Mouse (Mus musculus) adrenal gland, postnatal 36 days (tissue): Measurements from ENCODE around the gene B4galnt3. TPM values are rescaled to one million over a fixed set of nuclear protein-coding genes. Genes with fewer than 3 reads are reported as not detected.

ENCODE experiments used
- DNase-seq, 2 experiments: peaks; one replicate each; pipeline ENCODE4 v3.0.0; 2021; ENCODE audit warnings: mixed read lengths in 1 of 2
- total RNA-seq, 2 experiments: library from RNA; stranded (reverse); gene quantifications; 2 replicates each; pipeline ENCODE4 v1.2.3; 2021

The B4galnt3 gene
- total RNA-seq, 2 experiments from 2014 or later: 7.4 to 8.9 TPM

- peak in 1 of 2 experiments; percentile 29 for DNase-seq
Observed at GRCm38 (mm10) chr6:120274887-120275286, 19.5 kb downstream of the B4galnt3 start.

GRCm38 (mm10) chr6:120274181-120274580 is 20.2 kb downstream of the B4galnt3 start:
- no peak for DNase-seq

DNA sequence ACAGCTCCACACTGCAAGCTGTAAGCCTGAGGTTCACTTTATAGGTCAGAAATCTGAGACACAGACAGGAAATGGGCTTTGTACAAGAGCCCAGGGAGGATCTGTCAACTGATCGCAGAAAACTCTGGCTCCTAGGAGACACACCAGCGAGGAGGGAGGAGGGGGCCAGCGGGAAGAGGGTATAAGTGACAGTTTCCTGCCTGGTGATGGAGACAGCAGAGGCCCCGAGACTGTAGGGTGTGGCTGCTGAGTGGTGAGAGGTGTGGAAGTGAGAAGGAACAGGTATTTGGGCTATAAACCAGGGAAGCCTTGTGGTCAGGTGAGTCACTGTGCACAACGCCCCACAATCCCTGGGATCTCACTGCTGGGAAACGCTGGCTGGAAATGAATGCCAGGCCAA is 30.2 kb downstream of the B4galnt3 start:
- no peak for DNase-seq

GRCm38 (mm10) chr6:120263608-120264007 is 30.8 kb downstream of the B4galnt3 start:
- DNase-seq: no peak

GRCm38 (mm10) chr6:120262886-120263531 is 31.4 kb downstream of the B4galnt3 start:
- no peak for DNase-seq

DNA sequence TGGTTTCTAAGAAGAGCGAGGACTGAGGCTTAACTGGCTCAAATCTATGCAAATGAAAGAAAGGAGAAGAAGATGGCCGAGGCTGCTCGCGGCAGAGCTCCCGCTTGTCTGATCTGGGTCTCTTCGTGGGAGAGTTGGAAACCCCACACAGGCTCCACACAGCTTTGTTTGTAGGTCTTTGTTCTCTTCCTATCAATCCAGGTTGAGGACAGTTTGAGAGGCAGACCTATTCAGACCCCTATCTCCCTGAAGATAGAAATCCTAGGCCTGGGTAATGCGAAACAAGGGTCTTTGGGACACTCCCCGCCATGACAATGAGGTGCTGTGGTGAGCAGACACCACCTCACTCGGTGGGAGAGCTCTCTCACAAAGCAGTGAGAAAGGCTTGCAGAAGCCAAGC is 34.9 kb downstream of the B4galnt3 start:
- DNase-seq: no peak

GRCm38 (mm10) chr6:120256431-120256935 is 37.9 kb downstream of the B4galnt3 start:
- DNase-seq: peak; percentile 39 to 53

DNA sequence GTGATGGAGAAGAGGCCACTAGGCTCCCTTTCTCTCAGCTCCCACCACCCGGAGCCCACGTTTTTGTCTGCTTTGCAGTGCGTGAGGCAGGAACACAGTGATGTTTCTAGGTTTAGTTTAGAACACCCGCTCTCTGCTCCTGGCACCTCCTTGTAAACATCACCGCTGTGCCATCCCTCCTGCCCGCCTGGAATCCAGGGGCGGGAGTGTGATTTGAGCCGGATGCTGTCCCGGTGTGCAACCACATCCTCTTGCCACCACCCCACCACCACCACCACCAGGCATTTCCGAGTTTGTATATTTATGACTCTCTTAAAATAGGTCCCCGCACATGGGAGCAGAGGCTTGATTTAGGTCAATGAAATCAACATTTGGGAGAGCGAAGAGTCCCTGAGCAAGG is 38.7 kb downstream of the B4galnt3 start:
- DNase-seq: no peak

DNA sequence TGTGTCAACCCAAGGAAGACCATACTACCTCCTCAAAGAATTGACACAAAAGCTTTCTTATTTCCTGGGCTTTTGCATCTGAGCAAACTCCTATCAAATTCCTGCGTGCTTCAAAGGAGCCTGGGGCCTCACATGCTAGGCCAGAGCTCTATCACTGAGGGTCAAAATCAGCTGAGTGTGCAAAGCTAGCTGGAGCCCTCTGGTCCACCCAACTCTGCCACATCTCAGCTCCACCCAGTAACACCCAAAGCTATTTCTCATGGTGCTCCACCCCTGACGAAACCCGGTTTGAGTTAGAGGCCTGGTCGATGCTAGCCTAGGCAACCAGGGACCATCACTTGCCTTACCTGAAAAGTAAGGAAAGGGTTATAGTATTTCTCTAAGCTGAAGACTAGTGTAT is 39.2 kb downstream of the B4galnt3 start:
- DNase-seq: no peak

GRCm38 (mm10) chr6:120254640-120255039 is 39.7 kb downstream of the B4galnt3 start:
- no peak for DNase-seq

GRCm38 (mm10) chr6:120252741-120253140 is 41.6 kb downstream of the B4galnt3 start:
- DNase-seq: no peak

DNA sequence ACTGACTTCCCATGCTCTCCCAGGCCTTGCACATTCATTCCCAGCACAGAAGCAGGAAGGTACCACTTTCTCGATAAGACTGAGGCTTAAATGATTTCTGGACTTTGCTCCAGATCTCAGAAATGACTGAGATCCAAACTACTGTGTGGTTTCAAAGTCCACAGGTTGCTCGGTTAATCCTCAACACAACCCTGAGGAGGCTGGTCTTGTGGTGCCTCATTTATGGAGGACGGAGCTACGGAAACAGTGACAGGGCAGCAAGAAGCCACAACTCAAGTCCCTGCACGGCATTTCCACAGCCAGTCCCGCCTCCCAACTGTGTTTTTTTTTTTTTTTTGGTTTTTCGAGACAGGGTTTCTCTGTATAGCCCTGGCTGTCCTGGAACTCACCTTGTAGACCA is 43.3 kb downstream of the B4galnt3 start:
- no peak for DNase-seq

DNA sequence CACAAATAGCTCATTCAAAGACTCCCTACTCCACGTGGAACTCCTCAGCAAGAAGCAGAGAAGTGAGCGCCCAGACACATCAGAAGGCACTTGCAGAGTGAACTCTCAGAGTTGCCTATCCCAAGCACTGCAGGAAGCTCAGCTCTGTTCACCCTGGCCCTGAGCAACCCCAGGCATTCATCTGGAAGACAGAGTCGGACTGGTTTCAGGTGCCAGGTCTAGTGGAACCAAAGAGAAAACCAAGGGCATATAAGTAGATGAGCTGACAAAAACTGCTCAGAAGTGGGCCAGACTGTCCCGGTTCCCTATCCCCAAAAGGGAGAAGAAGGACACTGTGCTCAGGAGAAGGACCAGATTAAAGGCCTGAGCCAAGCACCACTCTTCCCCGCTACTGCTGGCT is 44.5 kb downstream of the B4galnt3 start:
- DNase-seq: no peak

DNA sequence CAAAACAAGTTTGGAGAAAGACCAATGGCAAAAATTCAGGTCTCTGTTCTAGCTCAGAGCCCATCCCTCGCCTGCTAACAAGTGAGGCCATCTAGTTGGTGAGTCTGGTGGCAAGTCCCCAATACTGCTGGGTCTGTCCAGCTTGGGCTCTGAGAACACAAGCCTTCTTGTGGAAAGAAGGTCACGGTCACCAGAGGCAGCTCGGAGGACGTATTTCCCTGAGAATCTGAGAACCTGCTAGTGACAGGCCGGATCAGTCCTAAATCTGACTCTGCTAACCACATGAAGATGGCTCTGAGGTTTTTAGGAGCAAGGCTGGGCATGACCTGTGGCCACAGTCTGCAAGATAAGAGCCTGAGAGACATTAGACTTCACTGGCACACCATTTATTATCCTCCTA is 47.7 kb downstream of the B4galnt3 start:
- peak; percentile 43 to 46 for DNase-seq

GRCm38 (mm10) chr6:120243250-120243649 is 51.1 kb downstream of the B4galnt3 start:
- DNase-seq: no peak

DNA sequence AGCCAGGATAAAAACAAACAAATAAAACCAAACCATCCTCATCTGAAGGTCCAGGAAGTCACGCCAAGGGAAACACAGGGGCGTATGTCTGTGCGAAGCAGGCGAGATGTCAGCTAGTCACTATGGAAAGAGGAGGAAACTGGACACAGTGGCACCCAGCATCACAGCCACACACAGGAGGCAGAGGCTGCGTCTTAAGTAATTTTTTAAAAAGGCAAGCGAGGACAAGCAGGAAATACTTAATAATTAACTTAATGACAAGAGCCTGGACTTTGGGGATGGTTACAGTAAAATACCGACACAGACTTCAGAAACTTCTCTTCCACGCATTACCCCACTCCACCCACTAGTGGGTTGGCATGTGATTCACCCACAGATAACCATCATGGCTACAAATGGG is 51.8 kb downstream of the B4galnt3 start:
- no peak for DNase-seq

DNA sequence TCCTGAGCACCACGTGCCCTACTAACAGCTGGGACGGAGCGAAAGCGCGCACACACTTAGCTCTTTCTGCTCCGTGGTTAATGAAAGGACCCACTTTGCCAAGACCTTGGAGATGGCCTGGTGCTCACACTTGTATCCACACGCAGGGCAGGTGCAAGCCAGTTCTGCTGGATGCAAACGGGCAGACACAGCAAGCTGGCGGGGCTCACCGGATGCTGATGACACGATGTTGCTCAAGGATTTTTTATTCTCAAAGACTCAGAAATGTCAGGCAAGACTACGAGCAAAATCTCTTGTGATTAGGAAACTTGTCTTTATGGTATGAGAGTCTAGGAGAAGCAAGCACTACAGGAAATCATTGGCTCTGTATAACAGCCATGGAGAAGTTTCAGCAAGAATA is 52.9 kb downstream of the B4galnt3 start:
- DNase-seq: peak; percentile 23 to 45

DNA sequence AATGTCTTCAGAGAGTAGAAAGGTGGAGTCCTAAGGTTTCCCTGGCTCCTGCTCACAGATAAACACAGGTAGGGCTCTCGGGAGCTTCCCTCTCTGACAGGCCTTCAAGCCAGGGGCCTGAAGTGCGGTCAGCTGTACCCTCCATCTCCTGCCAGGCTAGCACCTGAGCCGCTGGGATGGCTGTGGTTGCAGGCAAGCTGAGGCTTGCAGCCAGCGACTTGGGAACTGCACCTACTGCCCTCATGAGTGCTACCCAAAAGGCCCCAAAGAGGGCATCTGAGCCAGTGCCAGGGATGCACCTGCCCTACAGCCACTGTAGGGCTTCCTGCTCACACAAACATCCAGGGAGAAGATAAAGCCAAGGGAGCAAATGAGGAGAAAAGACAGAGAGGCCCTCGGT is 53.9 kb downstream of the B4galnt3 start:
- DNase-seq: no peak

DNA sequence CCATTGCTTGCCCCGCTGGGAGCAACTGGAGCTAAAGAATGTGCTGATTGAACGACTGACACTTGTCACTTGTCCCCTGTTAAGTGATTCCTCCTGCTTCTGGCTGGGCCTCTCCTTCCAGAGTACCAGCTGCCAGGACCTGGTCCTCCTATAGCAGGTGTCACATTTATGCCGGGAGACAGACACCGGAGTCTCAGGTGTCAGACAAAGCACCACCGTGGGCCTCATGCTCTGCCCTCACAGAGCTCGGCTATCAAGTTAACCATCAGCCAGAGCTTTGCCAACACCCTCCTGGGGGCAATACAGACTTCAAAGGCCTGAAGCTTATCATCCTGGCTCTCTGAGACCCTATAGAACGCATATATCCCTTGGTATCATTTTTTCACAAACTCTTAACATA is 58.5 kb downstream of the B4galnt3 start:
- no peak for DNase-seq

- DNase-seq: no peak
Observed at GRCm38 (mm10) chr6:120232885-120233284, 61.5 kb downstream of the B4galnt3 start.

DNA sequence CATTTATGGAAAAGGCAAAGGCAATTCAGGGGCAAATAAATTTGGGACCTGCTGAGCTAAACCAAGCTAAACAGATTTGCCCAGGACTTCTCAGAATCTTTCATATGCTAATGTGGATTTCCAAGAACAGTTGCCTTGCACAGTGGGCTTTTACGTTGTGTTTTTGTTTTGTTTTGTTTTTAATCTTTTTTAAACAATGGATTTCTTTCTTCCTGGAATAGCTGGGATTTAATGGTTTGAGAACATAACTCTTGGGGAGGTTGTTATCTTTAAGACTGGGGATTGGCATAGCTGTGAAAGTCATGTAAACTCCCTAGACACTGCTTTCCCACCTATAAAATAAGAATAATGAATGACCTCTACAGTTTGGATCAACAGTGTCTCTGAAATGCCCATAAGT is 63.9 kb downstream of the B4galnt3 start:
- DNase-seq: no peak

GRCm38 (mm10) chr6:120229806-120230205 is 64.6 kb downstream of the B4galnt3 start:
- no peak for DNase-seq

GRCm38 (mm10) chr6:120227068-120227467 is 67.3 kb downstream of the B4galnt3 start:
- DNase-seq: no peak

- DNase-seq: no peak
Observed at GRCm38 (mm10) chr6:120225355-120225754, 69.0 kb downstream of the B4galnt3 start.
